Mouse (Mus musculus) left cerebral cortex, postnatal 36 days (tissue): ENCODE data around the gene Col3a1. TPM values are rescaled to one million over a fixed set of nuclear protein-coding genes. Genes with fewer than 3 reads are reported as not detected.

Experiments
- DNase-seq, 2 experiments: peaks; one replicate each; pipeline ENCODE4 v3.0.0; 2021 to 2022; ENCODE audit warnings: low spot score in 2 of 2, mixed read lengths in 1 of 2
- intact Hi-C: fragments of 180-260 bp; cut with DNase I; formaldehyde crosslinking; loops from one replicate; pipeline ENCODE4 v1.15.1; 2025
- total RNA-seq, 2 experiments: library from RNA; stranded (reverse); gene quantifications; 2 replicates each; pipeline ENCODE4 v1.2.3; 2021

The Col3a1 gene
- total RNA-seq: 10 to 100 TPM in 1 of 2 experiments, 1 to 10 TPM in 1; 7.9 to 11.0 TPM

GRCm38 (mm10) chr1:45311388-45311787 is at the start of gene Col3a1:
TSS of gene Col3a1 (plus strand) at chr1:45311538.
- DNase-seq: no peak
- intact Hi-C loops: loop anchor here (5.0 kb wide), 1 partner anchor 1084 kb away; no protein-coding TSS in a partner anchor

- intact Hi-C loops: no loop called here
- no peak for DNase-seq
Observed at GRCm38 (mm10) chr1:45269421-45269820, 41.9 kb upstream of the Col3a1 start.

GRCm38 (mm10) chr1:45276006-45276539 is 35.3 kb upstream of the Col3a1 start:
- intact Hi-C loops: no loop called here
- DNase-seq: no peak

GRCm38 (mm10) chr1:45287954-45288353 is 23.4 kb upstream of the Col3a1 start:
- no peak for DNase-seq
- intact Hi-C loops: no loop called here

GRCm38 (mm10) chr1:45290037-45290436 is 21.3 kb upstream of the Col3a1 start:
- intact Hi-C loops: no loop called here
- no peak for DNase-seq

- intact Hi-C loops: no loop called here
- no peak for DNase-seq
Observed at GRCm38 (mm10) chr1:45299394-45300119, 11.8 kb upstream of the Col3a1 start.

GRCm38 (mm10) chr1:45304273-45304672 is 7.1 kb upstream of the Col3a1 start:
- intact Hi-C loops: no loop called here

GRCm38 (mm10) chr1:45309015-45309414 is 2.3 kb upstream of the Col3a1 start:
- no peak for DNase-seq
- intact Hi-C loops: no loop called here

More at GRCm38 (mm10) chr1:45304273-45304672, 7.1 kb upstream of the Col3a1 start:
- DNase-seq: no peak

- DNase-seq: no peak
- intact Hi-C loops: loop anchor here (2.0 to 5.0 kb wide), 2 partner anchors 567 to 1085 kb away; no protein-coding TSS in a partner anchor
Observed at GRCm38 (mm10) chr1:45311962-45312361, 624 bp downstream of the Col3a1 start.

- intact Hi-C loops: loop anchor here (2.0 to 5.0 kb wide), 2 partner anchors 568 to 1086 kb away; no protein-coding TSS in a partner anchor
- DNase-seq: no peak
Observed at GRCm38 (mm10) chr1:45312870-45313269, 1.5 kb downstream of the Col3a1 start.

GRCm38 (mm10) chr1:45313696-45314295 is 2.5 kb downstream of the Col3a1 start:
- intact Hi-C loops: loop anchor here (2.0 to 5.0 kb wide), 2 partner anchors 569 to 1086 kb away; no protein-coding TSS in a partner anchor
- DNase-seq: no peak

- DNase-seq: no peak
- intact Hi-C loops: no loop called here
Observed at GRCm38 (mm10) chr1:45315767-45316528, 4.6 kb downstream of the Col3a1 start.

- intact Hi-C loops: no loop called here
- DNase-seq: no peak
Observed at GRCm38 (mm10) chr1:45318241-45318640, 6.9 kb downstream of the Col3a1 start.

- no peak for DNase-seq
- intact Hi-C loops: no loop called here
Observed at GRCm38 (mm10) chr1:45320861-45321260, 9.5 kb downstream of the Col3a1 start.

- no peak for DNase-seq
- intact Hi-C loops: no loop called here
Observed at GRCm38 (mm10) chr1:45329149-45329548, 17.8 kb downstream of the Col3a1 start.

- no peak for DNase-seq
- intact Hi-C loops: no loop called here
Observed at GRCm38 (mm10) chr1:45355944-45356343, 44.6 kb downstream of the Col3a1 start.

GRCm38 (mm10) chr1:45358020-45358419 is 46.7 kb downstream of the Col3a1 start:
- intact Hi-C loops: no loop called here
- no peak for DNase-seq

GRCm38 (mm10) chr1:45359147-45359546 is 47.8 kb downstream of the Col3a1 start:
- intact Hi-C loops: no loop called here
- DNase-seq: no peak

- DNase-seq: no peak
- intact Hi-C loops: no loop called here
Observed at GRCm38 (mm10) chr1:45359673-45360072, 48.3 kb downstream of the Col3a1 start.

GRCm38 (mm10) chr1:45363274-45363673 is 51.9 kb downstream of the Col3a1 start:
- intact Hi-C loops: no loop called here
- no peak for DNase-seq
